Mouse (Mus musculus) layer of hippocampus, adult 2 months (tissue): Measurements from ENCODE around the gene Ets1. TPM values are rescaled to one million over a fixed set of nuclear protein-coding genes. Genes with fewer than 3 reads are reported as not detected.
A peak's percentile ranks its signal among the peaks of the same experiment; 100 is the strongest.

Experiments
- DNase-seq, 2 experiments: peaks; one replicate each; pipeline ENCODE4 v3.0.0; 2022; ENCODE audit warnings: low spot score in 2 of 2
- H3K27ac ChIP-seq: fragments of 200-600 bp; 2 replicates; pipeline ENCODE4 v1.8.1; 2022
- H3K4me3 ChIP-seq: fragments of 200-600 bp; 2 replicates; pipeline ENCODE4 v1.8.1; 2022; ENCODE audit warnings: mild to moderate bottlenecking
- CTCF ChIP-seq: fragments of 200-600 bp; conservative IDR thresholded peaks from 2 replicates; pipeline ENCODE4 v1.8.1; 2022; ENCODE audit warnings: antibody characterized with exemption, mild to moderate bottlenecking, moderate library complexity
- total RNA-seq, 2 experiments: library from RNA; stranded (reverse); gene quantifications; 2 replicates each; pipeline ENCODE4 v1.2.3; 2021

The Ets1 gene
- total RNA-seq, 2 experiments from 2014 or later: 9.9 to 12.2 TPM

DNA sequence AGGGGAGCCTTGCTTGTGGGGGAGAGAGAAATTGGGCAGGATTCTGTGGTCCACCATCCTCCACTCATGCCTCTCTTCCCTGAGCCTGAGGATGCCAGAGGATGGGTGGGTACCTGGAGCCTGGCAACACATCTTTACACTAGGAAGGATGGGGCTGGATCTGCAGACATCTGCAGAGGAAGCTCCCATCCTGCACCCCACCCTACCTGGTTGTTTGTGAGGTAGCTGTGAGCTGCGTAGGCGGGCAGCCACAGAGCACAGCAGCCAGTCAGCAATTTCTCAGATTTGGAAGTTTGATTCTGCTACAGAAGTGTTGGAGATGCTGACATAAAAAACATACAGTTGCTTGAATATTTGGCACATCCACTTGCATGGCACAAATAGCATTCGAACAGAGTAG lies 15.6 kb upstream of the Ets1 start:
- DNase-seq: no peak
- no peak overlapping the region for H3K4me3 ChIP-seq
- H3K27ac ChIP-seq: no peak overlapping the region
- TF ChIP-seq CTCF: no peak

- no peak for TF ChIP-seq CTCF
- Histone ChIP-seq H3K27ac (no peak overlapping the region), H3K4me3 (no peak overlapping the region)
- DNase-seq: no peak
These were observed 6.5 kb upstream of the Ets1 start for GRCm38 (mm10) chr9:32629385-32629981.

GRCm38 (mm10) chr9:32631341-32631740 lies 4.7 kb upstream of the Ets1 start:
- Histone ChIP-seq H3K4me3 (no peak overlapping the region), H3K27ac (no peak overlapping the region)
- no peak for TF ChIP-seq CTCF
- no peak for DNase-seq

- Histone ChIP-seq H3K27ac (no peak overlapping the region), H3K4me3 (no peak overlapping the region)
- TF ChIP-seq CTCF: no peak
- DNase-seq: no peak
These were observed 3.8 kb upstream of the Ets1 start for GRCm38 (mm10) chr9:32632237-32632636.

- H3K27ac ChIP-seq: no peak overlapping the region
- DNase-seq: no peak
- TF ChIP-seq CTCF: no peak
These were observed 9.0 kb downstream of the Ets1 start for GRCm38 (mm10) chr9:32644981-32645380.

GRCm38 (mm10) chr9:32645475-32645874 lies 9.5 kb downstream of the Ets1 start:
- Histone ChIP-seq H3K4me3 (no peak overlapping the region), H3K27ac (peak overlapping the region; percentile 28; the same call in 1 of the 2 replicates)
- TF ChIP-seq CTCF: no peak
- DNase-seq: no peak

More at GRCm38 (mm10) chr9:32644981-32645380, 9.0 kb downstream of the Ets1 start:
- H3K4me3 ChIP-seq: no peak overlapping the region

- no peak for DNase-seq
- Histone ChIP-seq H3K27ac (no peak overlapping the region; the same call in 1 of the 2 replicates), H3K4me3 (no peak overlapping the region)
- no peak for TF ChIP-seq CTCF
These were observed 10.7 kb downstream of the Ets1 start for GRCm38 (mm10) chr9:32646539-32647258.

- Histone ChIP-seq H3K27ac (no peak overlapping the region), H3K4me3 (no peak overlapping the region)
- DNase-seq: no peak
- no peak for TF ChIP-seq CTCF
These were observed 11.7 kb downstream of the Ets1 start for GRCm38 (mm10) chr9:32647506-32648250.

- no peak overlapping the region for H3K27ac ChIP-seq
These were observed 12.3 kb downstream of the Ets1 start for GRCm38 (mm10) chr9:32648286-32648685.

DNA sequence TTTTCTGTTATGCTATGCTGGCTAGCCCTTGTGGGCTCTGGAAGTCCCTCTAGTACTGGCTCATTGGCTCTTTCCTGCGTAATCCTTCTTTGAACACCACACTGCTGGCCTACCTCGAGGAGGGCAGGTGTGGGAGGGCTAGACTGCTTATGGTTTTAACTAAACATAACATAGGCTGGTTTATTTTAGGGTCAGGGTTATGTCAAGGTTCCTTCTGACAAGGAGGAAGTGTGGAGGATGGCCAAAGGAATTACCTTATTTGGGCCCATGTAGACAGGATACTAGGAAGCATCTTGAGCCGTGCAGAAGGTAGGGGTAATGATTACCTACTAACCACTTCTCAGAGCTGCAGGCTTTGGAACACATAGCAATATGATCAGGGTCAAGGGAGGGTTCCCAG lies 14.7 kb downstream of the Ets1 start:
- Histone ChIP-seq H3K4me3 (no peak overlapping the region), H3K27ac (no peak overlapping the region)
- TF ChIP-seq CTCF: no peak
- DNase-seq: no peak

More at GRCm38 (mm10) chr9:32648286-32648685, 12.3 kb downstream of the Ets1 start:
- H3K4me3 ChIP-seq: no peak overlapping the region
- no peak for TF ChIP-seq CTCF
- DNase-seq: no peak

GRCm38 (mm10) chr9:32652112-32652511 lies 16.1 kb downstream of the Ets1 start:
- H3K4me3 ChIP-seq: no peak overlapping the region
- H3K27ac ChIP-seq: no peak overlapping the region
- no peak for TF ChIP-seq CTCF
- DNase-seq: no peak

GRCm38 (mm10) chr9:32654305-32654704 lies 18.3 kb downstream of the Ets1 start:
- Histone ChIP-seq H3K4me3 (no peak overlapping the region), H3K27ac (no peak overlapping the region)
- no peak for TF ChIP-seq CTCF
- DNase-seq: no peak

DNA sequence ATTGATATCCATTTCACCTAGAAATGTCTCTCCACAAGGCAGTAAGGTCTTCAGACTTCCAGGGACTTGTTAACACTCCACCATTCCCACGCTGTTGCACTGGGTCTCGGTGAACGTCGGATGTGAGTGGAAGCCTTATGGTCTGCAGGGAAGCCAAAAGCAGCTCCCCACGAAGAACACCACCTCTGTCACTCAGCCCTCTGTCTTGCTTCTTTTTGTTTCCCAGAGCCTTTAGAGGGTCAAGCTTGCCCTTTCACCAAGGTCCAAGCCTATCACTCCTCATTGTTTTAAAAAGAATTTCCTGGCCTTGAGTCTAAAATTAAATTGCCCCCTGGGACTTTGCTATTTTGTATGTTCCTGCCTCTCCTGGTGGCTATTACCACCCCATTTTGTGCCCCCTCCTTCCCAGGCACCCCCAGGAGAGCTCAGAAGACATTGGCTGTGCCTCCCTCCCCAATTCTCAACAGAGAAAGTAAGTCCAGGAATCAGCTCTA lies 20.4 kb downstream of the Ets1 start:
- TF ChIP-seq CTCF: no peak
- no peak for DNase-seq
- H3K27ac ChIP-seq: peak overlapping the region; percentile 57; the same call in 1 of the 2 replicates
- H3K4me3 ChIP-seq: no peak overlapping the region
